Mouse (Mus musculus) hindbrain, postnatal 0 days (tissue): Measurements from ENCODE around the gene Gm6169. TPM values are rescaled to one million over a fixed set of nuclear protein-coding genes. Genes with fewer than 3 reads are reported as not detected.
A peak's percentile ranks its signal among the peaks of the same experiment; 100 is the strongest.
"Not testable (repeated sequence)": the region's sequence is repeated elsewhere in the genome, so short reads cannot be mapped to it uniquely, and the experiment has no call there.

Experiments used
- ATAC-seq: fragments of 200-750 bp; cut with Nextera tagmentation; 2 replicates; pipeline ENCODE4 v1.8.0; 2017; ENCODE audit warnings: mild to moderate bottlenecking, moderate TSS enrichment, moderate library complexity
- DNase-seq: peaks from one replicate; pipeline ENCODE4 v3.0.0-alpha.2; 2015; ENCODE audit warnings: low spot score
- H3K27ac ChIP-seq: fragments of 300-500 bp; sonication (generic); 2 replicates; pipeline ENCODE4 v1.5.1; 2014; ENCODE audit warnings: mild to moderate bottlenecking
- H3K27me3 ChIP-seq: fragments of 300-500 bp; sonication (generic); 2 replicates; pipeline ENCODE4 v1.6.1; 2014; ENCODE audit warnings: low read length, mixed read lengths; ENCODE audit not compliant: insufficient read depth
- H3K36me3 ChIP-seq: fragments of 300-500 bp; sonication (generic); 2 replicates; pipeline ENCODE4 v1.6.1; 2014; ENCODE audit warnings: low read length, mixed read lengths; ENCODE audit not compliant: insufficient read depth
- H3K4me1 ChIP-seq: fragments of 300-500 bp; sonication (generic); 2 replicates; pipeline ENCODE4 v1.6.1; 2014; ENCODE audit warnings: antibody characterized with exemption, low read length, mixed read lengths; ENCODE audit not compliant: insufficient read depth
- H3K4me2 ChIP-seq: fragments of 300-500 bp; sonication (generic); 2 replicates; pipeline ENCODE4 v1.6.1; 2014; ENCODE audit warnings: low read depth, mild to moderate bottlenecking, low read length, moderate library complexity, mixed read lengths
- H3K4me3 ChIP-seq: fragments of 300-500 bp; sonication (generic); 2 replicates; pipeline ENCODE4 v1.5.1; 2014; ENCODE audit warnings: low read length
- H3K9ac ChIP-seq: fragments of 300-500 bp; sonication (generic); replicated peaks from 2 replicates; pipeline ENCODE4 v1.6.1; 2014; ENCODE audit warnings: mild to moderate bottlenecking, low read length, moderate library complexity, mixed read lengths
- H3K9me3 ChIP-seq: fragments of 300-500 bp; sonication (generic); 2 replicates; pipeline ENCODE4 v1.6.1; 2016; ENCODE audit warnings: low read length, mixed read lengths
- CTCF ChIP-seq: IDR thresholded peaks from 2 replicates; pipeline ENCODE4 v1.5.1; 2016; ENCODE audit warnings: antibody characterized with exemption, control low read depth, low read depth
- WGBS: fragments of 180-500 bp; shearing (Covaris S2); extraction: QIAGEN DNeasy Blood & Tissue Kit; methylation state at CpG from one replicate; pipeline ENCODE4 v1.1.7; 2014; 5-methylcytosine and 5-hydroxymethylcytosine counted together
- polyA plus RNA-seq: library from polyadenylated mRNA; unstranded; fragments of >200 nt; fragmentation: Nextera tagmentation; extraction: Ambion mirVana; gene quantifications from 2 replicates; pipeline ENCODE4 v1.2.1, GENCODE M21; 2015
- total RNA-seq: library from RNA; depleted of rRNA; stranded (reverse); fragments of >200 nt; gene quantifications from 2 replicates; pipeline ENCODE4 v1.2.3, GENCODE M21; 2014

Gm6169 gene
- total and polyA plus RNA-seq, 2 experiments from 2014 or later, result 0.37 to 1.3 TPM

GRCm38 (mm10) chr13:97070931-97071625, 28.0 kb downstream of the Gm6169 start:
- Histone ChIP-seq H3K9me3 (no peaks in the 10 kb centered on the region), H3K9ac (peak overlapping the region; percentile 84), H3K27ac (peak overlapping the region; percentile 91), H3K36me3 (no peaks in the 10 kb centered on the region), H3K27me3 (no peaks in the 10 kb centered on the region), H3K4me1 (no peaks in the 10 kb centered on the region), H3K4me2 (peak overlapping the region; percentile 76), H3K4me3 (peak overlapping the region; percentile 85)
- TF ChIP-seq CTCF, result no peak
- under 1% methylated on average over 71 of the region's 85 CpGs for WGBS
- ATAC-seq (peak; percentile 84), DNase-seq (peak; percentile 83)

GRCm38 (mm10) chr13:97068151-97068550, 30.9 kb downstream of the Gm6169 start:
- ATAC-seq, result no peak
- WGBS, result 54% methylated on average over 8 of the region's 8 CpGs
- H3K36me3 ChIP-seq, result no peaks in the 10 kb centered on the region
- H3K9ac ChIP-seq, result no peak overlapping the region
- H3K4me3 ChIP-seq, result no peak overlapping the region
- TF ChIP-seq CTCF, result no peak
- H3K4me1 ChIP-seq, result no peaks in the 10 kb centered on the region
- no peaks in the 10 kb centered on the region for H3K27me3 ChIP-seq
- DNase-seq, result no peak
- H3K27ac ChIP-seq, result no peak overlapping the region
- H3K4me2 ChIP-seq, result no peak overlapping the region
- H3K9me3 ChIP-seq, result no peaks in the 10 kb centered on the region

GRCm38 (mm10) chr13:97067691-97068090, 31.3 kb downstream of the Gm6169 start:
- Histone ChIP-seq H3K27ac (no peak overlapping the region), H3K9ac (no peak overlapping the region), H3K4me3 (no peak overlapping the region), H3K27me3 (no peaks in the 10 kb centered on the region), H3K4me2 (no peak overlapping the region), H3K36me3 (no peaks in the 10 kb centered on the region), H3K9me3 (no peaks in the 10 kb centered on the region), H3K4me1 (no peaks in the 10 kb centered on the region)
- DNase-seq, result no peak
- WGBS, result 16% methylated on average over 6 of the region's 6 CpGs
- ATAC-seq, result no peak
- no peak for TF ChIP-seq CTCF

- Histone ChIP-seq H3K4me1 (no peaks in the 10 kb centered on the region), H3K27ac (no peak within 1 kb of the TSS), H3K9ac (no peak within 1 kb of the TSS), H3K4me3 (no peak within 1 kb of the TSS), H3K9me3 (no peaks in the 10 kb centered on the region), H3K27me3 (no peaks in the 10 kb centered on the region), H3K36me3 (no peaks in the 10 kb centered on the region), H3K4me2 (no peak within 1 kb of the TSS)
- WGBS, result 43% methylated on average over 15 of the region's 15 CpGs
- DNase-seq (no peak), ATAC-seq (no peak)
- no peak for TF ChIP-seq CTCF
These were observed 32.1 kb downstream of the Gm6169 start, which contains the start of gene Fam169a for GRCm38 (mm10) chr13:97066649-97067550. Gene Fam169a, plus strand, starts transcription at chr13:97067286.

GRCm38 (mm10) chr13:97064844-97065621, 34.0 kb downstream of the Gm6169 start:
- H3K9ac ChIP-seq, DNase-seq, H3K36me3 ChIP-seq, H3K27ac ChIP-seq, H3K9me3 ChIP-seq, H3K4me2 ChIP-seq, H3K4me1 ChIP-seq, H3K27me3 ChIP-seq, ATAC-seq, H3K4me3 ChIP-seq: not testable (repeated sequence)
- 41% methylated on average over 18 of the region's 18 CpGs for whole genome bisulfite sequencing

GRCm38 (mm10) chr13:97064413-97064812, 34.6 kb downstream of the Gm6169 start:
- DNase-seq (no peak), ATAC-seq (no peak)
- TF ChIP-seq CTCF, result no peak
- Histone ChIP-seq H3K9me3 (no peaks in the 10 kb centered on the region), H3K4me3 (no peak overlapping the region), H3K9ac (no peak overlapping the region), H3K4me1 (no peaks in the 10 kb centered on the region), H3K4me2 (no peak overlapping the region), H3K27me3 (no peaks in the 10 kb centered on the region), H3K27ac (no peak overlapping the region), H3K36me3 (no peaks in the 10 kb centered on the region)
- 46% methylated on average over 3 of the region's 3 CpGs for WGBS
